Mouse (Mus musculus) testis, adult 2 months (tissue): ENCODE measurements at regions not wholly inside any gene's neighbourhood (a gene's known extent, or its start where the extent isn't known, plus 50 kb on each side); places are given as distances from the start of the nearest gene placed in this dataset.

Source experiments
- H3K27ac ChIP-seq: fragments of 200-500 bp; 2 replicates; pipeline ENCODE4 v1.5.1; 2012; ENCODE audit warnings: low read depth, low read length; ENCODE audit not compliant: control insufficient read depth, insufficient read depth
- H3K27me3 ChIP-seq: fragments of 200-500 bp; 2 replicates; pipeline ENCODE4 v1.6.1; 2012; ENCODE audit warnings: mild to moderate bottlenecking, low read length, moderate library complexity; ENCODE audit not compliant: control insufficient read depth, insufficient read depth
- H3K36me3 ChIP-seq: fragments of 200-500 bp; 2 replicates; pipeline ENCODE4 v1.6.1; 2012; ENCODE audit warnings: mild to moderate bottlenecking, low read length; ENCODE audit not compliant: control insufficient read depth, insufficient read depth
- H3K4me1 ChIP-seq: fragments of 200-500 bp; 2 replicates; pipeline ENCODE4 v1.6.1; 2012; ENCODE audit warnings: low read length; ENCODE audit not compliant: control insufficient read depth, insufficient read depth
- H3K4me3 ChIP-seq: fragments of 200-500 bp; 2 replicates; pipeline ENCODE4 v1.5.1; 2012; ENCODE audit warnings: low read depth, mild to moderate bottlenecking, low read length, moderate library complexity, mixed read lengths; ENCODE audit not compliant: control insufficient read depth
- CTCF ChIP-seq: fragments of 200-500 bp; IDR thresholded peaks from 2 replicates; pipeline ENCODE4 v1.5.1; 2012; ENCODE audit warnings: low read depth, mild to moderate bottlenecking, inconsistent platforms, low read length, moderate library complexity; ENCODE audit not compliant: control insufficient read depth, insufficient read depth, insufficient replicate concordance
- POLR2A ChIP-seq: fragments of 200-500 bp; IDR thresholded peaks from 2 replicates; pipeline ENCODE4 v1.6.1; 2012; ENCODE audit warnings: low read depth, mild to moderate bottlenecking, inconsistent platforms, low read length, moderate library complexity; ENCODE audit not compliant: control insufficient read depth

DNA sequence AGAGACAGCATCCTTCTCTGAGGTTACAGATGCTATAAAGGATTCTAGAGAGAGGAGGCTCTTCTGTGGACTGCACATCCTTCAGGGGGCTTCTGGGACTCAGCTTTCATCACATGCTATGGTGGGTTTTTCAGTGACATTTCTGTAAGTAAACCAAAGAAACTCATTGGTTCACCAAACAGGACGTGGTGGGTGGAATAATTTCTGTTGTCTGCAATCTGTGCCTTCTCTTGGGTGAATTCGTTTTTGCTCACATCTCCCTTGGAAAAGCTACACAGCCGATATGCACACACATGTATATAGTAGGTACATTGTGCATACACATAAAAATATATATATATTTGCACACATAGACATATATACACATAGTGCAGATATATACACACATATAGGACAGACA, 110.2 kb downstream of the Chst1 start:
- Histone ChIP-seq H3K27ac (no peak overlapping the region), H3K4me1 (peaks cover 4% of the 10 kb centered on the region), H3K36me3 (no peaks in the 10 kb centered on the region), H3K27me3 (no peaks in the 10 kb centered on the region), H3K4me3 (no peak overlapping the region)
- TF ChIP-seq POLR2A (no peak), CTCF (no peak)

DNA sequence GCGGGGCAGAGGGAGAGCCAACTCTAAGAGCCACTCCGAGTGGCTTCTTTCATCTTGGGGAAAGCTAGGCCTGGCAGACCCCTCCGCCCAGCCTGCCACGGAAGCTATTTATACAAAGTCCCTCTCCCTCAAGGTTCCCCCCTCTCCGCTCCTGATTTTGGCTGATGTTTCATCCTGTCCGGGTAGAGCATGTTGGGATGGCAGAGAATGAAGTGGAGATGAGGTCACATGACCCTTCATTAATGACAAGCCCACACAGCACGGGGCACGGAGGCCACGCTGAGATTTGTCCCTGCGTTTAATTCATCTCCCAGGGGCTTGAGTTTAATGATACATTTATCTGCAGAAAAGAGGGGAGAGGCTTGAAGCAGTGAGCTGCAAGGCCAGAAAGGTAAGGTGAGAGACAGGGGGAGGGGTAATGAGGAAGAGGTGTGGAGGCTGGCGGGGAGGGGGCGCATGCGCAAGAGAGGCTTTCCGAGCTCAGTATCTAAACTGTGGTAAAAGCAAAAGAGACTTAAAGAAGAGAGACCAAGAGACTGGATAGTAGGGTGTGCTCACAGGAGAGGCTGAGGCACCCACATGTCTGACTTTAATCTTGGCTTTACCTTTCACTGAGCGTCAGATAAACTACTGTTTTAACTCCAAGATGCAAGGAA, 111.7 kb downstream of the Chst1 start:
- Histone ChIP-seq H3K4me3 (no peak overlapping the region), H3K27ac (no peak overlapping the region), H3K27me3 (no peaks in the 10 kb centered on the region), H3K4me1 (peaks cover 4% of the 10 kb centered on the region), H3K36me3 (no peaks in the 10 kb centered on the region)
- no peak for TF ChIP-seq POLR2A
- no peak for TF ChIP-seq CTCF

DNA sequence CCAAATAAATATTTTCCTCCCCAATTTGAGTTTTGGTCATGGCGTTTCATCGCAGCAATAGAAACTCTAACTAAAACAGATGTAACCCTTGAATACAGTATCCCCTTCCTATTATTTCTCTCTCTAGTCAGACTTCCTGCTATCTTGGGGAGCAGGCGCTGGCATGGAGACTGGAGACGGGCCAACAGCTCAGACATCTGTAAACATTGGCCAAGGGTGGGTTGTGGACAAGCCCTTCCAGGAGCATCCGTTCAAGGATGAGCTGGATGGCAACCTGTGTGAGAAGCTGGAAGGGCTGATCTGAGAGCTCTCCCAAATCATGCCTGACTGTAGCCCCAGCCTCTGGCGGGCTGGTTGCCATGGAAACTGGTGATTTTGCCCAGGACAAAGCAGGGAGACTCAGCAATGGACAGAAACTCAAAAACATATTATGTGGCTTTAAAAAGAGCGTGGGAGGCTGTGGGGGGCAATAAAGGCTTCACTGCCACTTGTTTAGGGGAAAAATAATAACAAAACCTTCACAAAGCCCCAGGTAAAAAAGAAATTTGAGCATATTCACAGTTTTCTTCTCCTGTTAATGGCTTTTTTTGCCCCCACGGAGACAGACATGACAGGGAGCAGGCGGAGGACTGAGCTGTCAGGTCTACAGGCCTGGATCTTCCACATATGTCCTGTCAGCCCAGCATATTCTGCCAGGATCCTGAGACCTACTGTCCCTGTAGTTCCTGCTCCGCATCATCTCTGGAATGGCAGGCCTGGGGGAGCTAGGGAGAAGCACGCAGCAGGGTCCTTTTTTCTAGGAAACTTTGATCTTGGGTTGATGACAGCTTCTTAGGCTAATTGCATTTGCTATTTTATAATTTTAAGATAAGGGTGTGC, 113.0 kb downstream of the Chst1 start:
- Histone ChIP-seq H3K4me1 (peaks cover 3% of the 10 kb centered on the region), H3K4me3 (no peak overlapping the region), H3K27me3 (no peaks in the 10 kb centered on the region), H3K27ac (no peak overlapping the region), H3K36me3 (no peaks in the 10 kb centered on the region)
- no peak for TF ChIP-seq CTCF
- TF ChIP-seq POLR2A = no peak

DNA sequence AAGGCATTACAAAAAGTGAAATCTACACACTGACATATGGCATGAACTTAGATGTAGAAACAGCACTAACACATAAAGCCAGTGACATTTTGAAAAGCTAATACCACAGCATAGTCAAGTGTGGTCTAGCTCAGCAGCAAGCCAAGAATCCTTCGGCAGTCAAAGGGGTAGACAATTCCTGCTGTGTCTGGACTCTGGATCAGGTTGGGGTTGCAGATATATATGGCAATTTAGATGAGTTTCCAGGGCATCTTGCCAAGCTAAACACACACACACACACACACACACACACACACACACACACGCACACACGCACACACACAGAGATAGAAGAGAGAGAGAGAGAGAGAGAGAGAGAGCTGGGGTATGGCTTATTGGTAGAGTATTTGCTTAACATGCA, 118.2 kb downstream of the Chst1 start:
- TF ChIP-seq POLR2A (no peak), CTCF (no peak)
- H3K27me3 ChIP-seq = no peaks in the 10 kb centered on the region
- H3K27ac ChIP-seq = no peak overlapping the region
- no peaks in the 10 kb centered on the region for H3K36me3 ChIP-seq
- no peak overlapping the region for H3K4me3 ChIP-seq
- H3K4me1 ChIP-seq = no peaks in the 10 kb centered on the region

DNA sequence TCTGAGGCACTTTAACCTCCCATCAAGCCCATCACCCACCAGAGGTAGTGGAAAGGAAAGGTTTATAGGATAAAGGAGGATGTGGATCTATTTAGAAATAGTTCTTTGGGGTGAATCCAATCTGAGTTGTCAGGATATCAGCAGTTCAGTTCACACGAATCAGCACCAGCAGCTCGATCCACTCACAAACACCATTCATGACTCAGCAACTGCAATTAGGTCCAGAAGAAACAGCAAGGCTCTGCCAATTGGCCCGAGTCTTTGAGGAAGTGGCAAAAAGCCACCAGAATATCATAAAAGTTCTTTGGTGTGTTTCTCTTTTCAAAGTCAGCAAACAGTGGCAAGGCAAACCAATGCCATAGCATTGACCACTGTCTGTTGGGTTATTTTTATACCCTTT, 122.4 kb downstream of the Chst1 start:
- Histone ChIP-seq H3K4me3 (no peak overlapping the region), H3K27me3 (no peaks in the 10 kb centered on the region), H3K4me1 (no peaks in the 10 kb centered on the region), H3K27ac (no peak overlapping the region), H3K36me3 (no peaks in the 10 kb centered on the region)
- TF ChIP-seq POLR2A (no peak), CTCF (no peak)

DNA sequence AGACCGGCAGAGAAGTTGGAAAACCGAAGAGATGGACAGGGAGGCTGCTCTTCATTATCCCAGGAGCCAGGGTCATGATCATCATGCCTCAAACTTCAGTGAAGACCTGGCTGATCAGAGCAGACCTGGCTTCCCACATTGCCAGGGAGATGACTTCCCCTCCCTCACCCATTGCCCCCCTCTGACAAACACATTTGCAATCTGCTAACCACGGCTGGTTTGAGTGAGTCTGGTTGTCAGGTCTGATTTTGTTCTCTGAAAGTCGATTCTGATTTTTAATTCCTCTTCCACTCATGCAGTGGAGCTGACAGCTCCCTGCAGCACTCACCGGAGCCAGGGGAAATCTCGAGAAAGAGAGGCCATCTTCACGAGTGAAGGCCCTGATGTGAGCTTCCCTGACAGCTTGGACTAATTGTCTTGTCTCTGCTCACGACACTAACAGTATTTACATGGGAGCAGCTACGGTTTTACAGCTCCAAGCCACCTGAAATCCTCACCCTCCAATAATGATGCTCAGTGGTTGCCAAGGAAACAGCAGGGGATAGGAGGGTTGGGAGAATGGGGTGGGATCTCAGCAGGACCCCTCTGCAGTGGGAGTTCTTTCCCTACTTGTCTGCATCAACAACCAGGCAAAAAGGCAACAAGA, 124.2 kb downstream of the Chst1 start:
- no peak for TF ChIP-seq POLR2A
- TF ChIP-seq CTCF = no peak
- H3K36me3 ChIP-seq = no peaks in the 10 kb centered on the region
- no peak overlapping the region for H3K27ac ChIP-seq
- no peaks in the 10 kb centered on the region for H3K4me1 ChIP-seq
- H3K4me3 ChIP-seq = no peak overlapping the region
- no peaks in the 10 kb centered on the region for H3K27me3 ChIP-seq

DNA sequence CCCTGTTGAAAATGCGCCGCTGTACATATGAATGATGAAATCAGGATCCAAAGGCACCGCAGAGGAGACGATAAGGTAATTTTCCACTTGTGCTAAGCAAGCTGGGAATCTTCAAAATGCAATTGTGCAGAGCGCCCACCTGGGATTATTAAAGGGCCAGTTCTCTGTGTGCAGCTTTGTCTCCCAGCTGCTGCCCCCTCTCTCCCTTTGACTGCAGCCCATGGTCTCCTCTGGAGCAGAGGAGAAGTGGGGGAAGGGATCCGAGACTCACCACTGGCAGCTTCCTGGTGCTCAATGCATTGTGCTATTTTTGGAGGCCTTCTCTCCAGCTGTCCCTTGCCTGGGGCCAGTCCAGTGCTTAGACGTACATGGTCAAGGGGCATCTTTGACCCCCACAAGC, 127.1 kb downstream of the Chst1 start:
- H3K4me3 ChIP-seq = no peak overlapping the region
- no peaks in the 10 kb centered on the region for H3K4me1 ChIP-seq
- no peaks in the 10 kb centered on the region for H3K27me3 ChIP-seq
- H3K36me3 ChIP-seq = no peaks in the 10 kb centered on the region
- H3K27ac ChIP-seq = no peak overlapping the region
- TF ChIP-seq POLR2A = no peak
- TF ChIP-seq CTCF = no peak
